Mouse (Mus musculus): Measurements from ENCODE around the gene Smyd3. TPM values are rescaled to one million over a fixed set of nuclear protein-coding genes. Genes with fewer than 3 reads are reported as not detected.
"Not testable (repeated sequence)": the region's sequence is repeated elsewhere in the genome, so short reads cannot be mapped to it uniquely, and the experiment has no call there.

The Smyd3 gene
- polyA plus RNA-seq, 1 experiment from 2014 or later: 16.7 TPM

DNA sequence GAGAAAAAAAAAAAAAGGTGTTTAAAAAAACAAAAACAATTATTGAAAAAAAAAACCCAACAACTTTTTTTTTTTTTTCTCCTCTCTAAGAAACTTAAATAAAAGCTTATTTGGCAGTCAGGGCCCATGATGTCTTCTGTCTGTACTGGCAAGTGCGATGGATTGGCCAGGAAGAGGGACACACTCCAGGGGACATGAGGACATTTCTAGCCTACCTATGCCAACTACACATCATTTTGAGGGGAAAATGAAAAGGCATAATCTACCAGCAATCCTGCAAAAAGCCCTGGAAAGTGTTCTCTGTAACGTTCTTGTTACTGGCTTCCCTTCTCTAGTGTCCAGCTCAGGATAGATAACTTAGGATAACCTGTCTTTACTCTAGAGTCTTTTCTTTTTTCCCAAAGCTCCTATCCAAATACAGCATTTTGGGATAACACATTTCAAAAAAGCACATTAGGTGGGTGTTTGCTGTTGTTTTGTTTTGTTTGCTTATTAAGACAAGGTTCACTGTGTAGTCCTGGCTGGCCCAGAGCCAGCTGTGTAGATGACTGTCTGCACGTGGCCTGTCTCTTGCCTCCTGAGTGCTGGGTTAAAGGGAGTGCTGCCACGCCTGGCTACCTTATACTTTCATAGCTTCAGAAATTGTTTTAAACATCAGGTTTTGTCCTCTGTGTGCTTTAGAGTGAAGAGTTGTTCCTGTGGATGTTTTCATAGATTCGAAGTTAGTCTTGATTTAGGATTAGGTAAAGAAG, 35.5 kb upstream of the Smyd3 start:
- H3K4me3 ChIP-seq (ENCODE audit: low read length): no peak overlapping the region
- no peaks in the 10 kb centered on the region for H3K27me3 ChIP-seq (replicated peaks; ENCODE audit: control insufficient read depth, insufficient read depth, low read length)
- peaks cover 11% of the 10 kb centered on the region; the same call in 1 of the 2 replicates for H3K4me1 ChIP-seq (ENCODE audit: control insufficient read depth, insufficient read depth, low read length)
- H3K9ac ChIP-seq (ENCODE audit: low read depth, low read length): 0 out of 2 replicates have a peak overlapping the region, but pooled peaks have one; percentile 12
- peak; percentile 61; the same call in 1 of the 2 replicates for ATAC-seq
- no peaks in the 10 kb centered on the region for H3K9me3 ChIP-seq (ENCODE audit: control insufficient read depth, low read length)
- H3K27ac ChIP-seq (ENCODE audit: low read length): no peak overlapping the region
- no peak overlapping the region for H3K4me2 ChIP-seq (ENCODE audit: low read depth, low read length)
- no peaks in the 10 kb centered on the region for H3K36me3 ChIP-seq (ENCODE audit: control insufficient read depth, insufficient read depth, low read length)
- 64% methylated on average over 5 of the region's 5 CpGs for WGBS

- H3K27ac ChIP-seq (ENCODE audit: low read length): no peak overlapping the region
- 51% methylated on average over 7 of the region's 7 CpGs for WGBS
- H3K9me3 ChIP-seq (ENCODE audit: control insufficient read depth, low read length): no peaks in the 10 kb centered on the region
- H3K36me3 ChIP-seq (ENCODE audit: control insufficient read depth, insufficient read depth, low read length): no peaks in the 10 kb centered on the region
- no peak overlapping the region for H3K9ac ChIP-seq (ENCODE audit: low read depth, low read length)
- H3K4me2 ChIP-seq (ENCODE audit: low read depth, low read length): no peak overlapping the region
- H3K4me3 ChIP-seq (ENCODE audit: low read length): no peak overlapping the region
- H3K27me3 ChIP-seq (replicated peaks; ENCODE audit: control insufficient read depth, insufficient read depth, low read length): no peaks in the 10 kb centered on the region
- H3K4me1 ChIP-seq (ENCODE audit: control insufficient read depth, insufficient read depth, low read length): peaks cover 13% of the 10 kb centered on the region; the same call in 1 of the 2 replicates
- peak; percentile 84 for ATAC-seq
These were observed 34.9 kb upstream of the Smyd3 start for GRCm38 (mm10) chr1:179552751-179553150.

- no peak for ATAC-seq
- WGBS: 79% methylated on average over 4 of the region's 4 CpGs
- Histone ChIP-seq H3K4me2 (ENCODE audit: low read depth, low read length) (no peak overlapping the region), H3K36me3 (ENCODE audit: control insufficient read depth, insufficient read depth, low read length) (no peaks in the 10 kb centered on the region), H3K27me3 (replicated peaks; ENCODE audit: control insufficient read depth, insufficient read depth, low read length) (no peaks in the 10 kb centered on the region), H3K4me3 (ENCODE audit: low read length) (no peak overlapping the region), H3K4me1 (ENCODE audit: control insufficient read depth, insufficient read depth, low read length) (peaks cover 13% of the 10 kb centered on the region; the same call in 1 of the 2 replicates), H3K9me3 (ENCODE audit: control insufficient read depth, low read length) (no peaks in the 10 kb centered on the region), H3K9ac (ENCODE audit: low read depth, low read length) (no peak overlapping the region), H3K27ac (ENCODE audit: low read length) (no peak overlapping the region)
These were observed 34.1 kb upstream of the Smyd3 start for GRCm38 (mm10) chr1:179551921-179552320.

DNA sequence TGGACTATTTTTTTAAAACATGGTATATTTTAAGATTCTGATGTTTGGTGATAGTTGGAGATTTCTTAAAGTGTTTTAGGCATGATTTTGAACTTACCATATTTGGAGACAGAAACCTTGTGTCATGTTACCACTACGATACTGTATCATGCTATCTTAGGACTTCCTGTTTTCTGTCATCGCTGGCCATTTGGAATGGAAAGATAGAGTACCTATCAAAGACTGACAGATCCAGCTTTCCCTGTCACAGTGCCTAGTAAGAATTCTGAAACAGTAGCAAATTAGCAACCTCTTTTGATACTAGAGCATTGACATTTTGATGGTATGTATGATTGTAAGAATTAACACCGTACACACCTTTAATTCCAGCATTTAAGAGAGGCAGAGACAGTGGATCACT, 33.5 kb upstream of the Smyd3 start:
- ATAC-seq: no peak
- no peaks in the 10 kb centered on the region for H3K36me3 ChIP-seq (ENCODE audit: control insufficient read depth, insufficient read depth, low read length)
- 85% methylated on average over 3 of the region's 3 CpGs for WGBS
- no peaks in the 10 kb centered on the region for H3K9me3 ChIP-seq (ENCODE audit: control insufficient read depth, low read length)
- no peak overlapping the region for H3K4me2 ChIP-seq (ENCODE audit: low read depth, low read length)
- H3K4me3 ChIP-seq (ENCODE audit: low read length): no peak overlapping the region
- no peak overlapping the region for H3K9ac ChIP-seq (ENCODE audit: low read depth, low read length)
- H3K27me3 ChIP-seq (replicated peaks; ENCODE audit: control insufficient read depth, insufficient read depth, low read length): no peaks in the 10 kb centered on the region
- H3K4me1 ChIP-seq (ENCODE audit: control insufficient read depth, insufficient read depth, low read length): peaks cover 13% of the 10 kb centered on the region; the same call in 1 of the 2 replicates
- H3K27ac ChIP-seq (ENCODE audit: low read length): no peak overlapping the region

GRCm38 (mm10) chr1:179548996-179549752, 31.3 kb upstream of the Smyd3 start:
- no peak overlapping the region for H3K4me3 ChIP-seq (ENCODE audit: low read length)
- H3K27me3 ChIP-seq (replicated peaks; ENCODE audit: control insufficient read depth, insufficient read depth, low read length): no peaks in the 10 kb centered on the region
- no peak for ATAC-seq
- WGBS: 88% methylated on average over 5 of the region's 5 CpGs
- H3K27ac ChIP-seq (ENCODE audit: low read length): no peak overlapping the region
- no peak overlapping the region for H3K4me2 ChIP-seq (ENCODE audit: low read depth, low read length)
- H3K9ac ChIP-seq (ENCODE audit: low read depth, low read length): no peak overlapping the region
- peaks cover 20% of the 10 kb centered on the region for H3K4me1 ChIP-seq (ENCODE audit: control insufficient read depth, insufficient read depth, low read length)
- H3K36me3 ChIP-seq (ENCODE audit: control insufficient read depth, insufficient read depth, low read length): no peaks in the 10 kb centered on the region
- no peaks in the 10 kb centered on the region for H3K9me3 ChIP-seq (ENCODE audit: control insufficient read depth, low read length)

DNA sequence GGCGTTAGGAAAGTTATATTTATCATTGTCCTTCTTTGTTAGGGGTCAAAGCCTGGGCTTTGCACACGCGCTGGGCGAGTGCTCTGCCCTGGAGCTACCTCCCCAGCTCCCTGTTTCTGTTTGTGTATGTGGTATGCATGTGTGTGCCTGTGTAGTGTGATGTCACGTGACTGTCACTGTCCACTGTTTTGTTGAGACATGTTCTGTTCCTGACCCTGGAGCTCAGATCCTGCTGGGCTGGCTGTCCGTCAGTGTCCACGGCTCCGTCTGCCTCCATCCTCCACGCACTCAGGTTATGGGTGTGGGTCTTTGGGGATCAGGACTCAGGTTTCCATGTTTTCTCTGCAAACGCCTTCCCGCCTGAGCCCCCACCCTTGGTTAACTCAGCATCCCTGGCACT, 30.4 kb upstream of the Smyd3 start:
- 74% methylated on average over 11 of the region's 11 CpGs for WGBS
- no peaks in the 10 kb centered on the region for H3K27me3 ChIP-seq (replicated peaks; ENCODE audit: control insufficient read depth, insufficient read depth, low read length)
- no peak overlapping the region for H3K9ac ChIP-seq (ENCODE audit: low read depth, low read length)
- H3K9me3 ChIP-seq (ENCODE audit: control insufficient read depth, low read length): no peaks in the 10 kb centered on the region
- H3K4me2 ChIP-seq (ENCODE audit: low read depth, low read length): no peak overlapping the region
- H3K36me3 ChIP-seq (ENCODE audit: control insufficient read depth, insufficient read depth, low read length): no peaks in the 10 kb centered on the region
- no peak overlapping the region for H3K4me3 ChIP-seq (ENCODE audit: low read length)
- ATAC-seq: no peak
- H3K27ac ChIP-seq (ENCODE audit: low read length): no peak overlapping the region
- H3K4me1 ChIP-seq (ENCODE audit: control insufficient read depth, insufficient read depth, low read length): peaks cover 12% of the 10 kb centered on the region

DNA sequence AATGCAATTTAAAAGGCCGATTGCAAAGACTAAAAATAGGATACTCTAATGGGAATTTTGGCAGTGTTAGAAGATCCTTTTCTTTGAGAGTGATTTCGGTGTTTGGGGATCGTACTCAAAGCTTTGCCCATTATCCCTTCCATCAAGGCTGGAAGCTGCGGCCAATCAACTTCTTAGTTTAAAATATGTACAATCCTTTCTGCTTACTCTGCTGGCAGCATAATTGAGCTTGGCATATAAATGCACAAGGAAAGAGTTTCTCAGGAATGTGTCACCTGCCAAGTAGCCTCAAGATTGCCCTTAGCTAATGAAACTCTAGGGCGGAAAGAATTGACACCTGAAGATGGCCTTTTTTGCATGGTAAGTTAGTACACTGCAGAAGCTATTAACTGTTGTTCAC, 29.3 kb upstream of the Smyd3 start:
- H3K27me3 ChIP-seq (replicated peaks; ENCODE audit: control insufficient read depth, insufficient read depth, low read length): no peaks in the 10 kb centered on the region
- no peak overlapping the region for H3K27ac ChIP-seq (ENCODE audit: low read length)
- peak overlapping the region; percentile 86 for H3K4me3 ChIP-seq (ENCODE audit: low read length)
- H3K9ac ChIP-seq (ENCODE audit: low read depth, low read length): peak overlapping the region; percentile 84; the same call in 1 of the 2 replicates
- H3K4me2 ChIP-seq (ENCODE audit: low read depth, low read length): peak overlapping the region; percentile 48
- ATAC-seq: no peak
- H3K9me3 ChIP-seq (ENCODE audit: control insufficient read depth, low read length): no peaks in the 10 kb centered on the region
- H3K4me1 ChIP-seq (ENCODE audit: control insufficient read depth, insufficient read depth, low read length): peaks cover 11% of the 10 kb centered on the region
- H3K36me3 ChIP-seq (ENCODE audit: control insufficient read depth, insufficient read depth, low read length): no peaks in the 10 kb centered on the region
- WGBS: 11% methylated on average over 5 of the region's 5 CpGs

DNA sequence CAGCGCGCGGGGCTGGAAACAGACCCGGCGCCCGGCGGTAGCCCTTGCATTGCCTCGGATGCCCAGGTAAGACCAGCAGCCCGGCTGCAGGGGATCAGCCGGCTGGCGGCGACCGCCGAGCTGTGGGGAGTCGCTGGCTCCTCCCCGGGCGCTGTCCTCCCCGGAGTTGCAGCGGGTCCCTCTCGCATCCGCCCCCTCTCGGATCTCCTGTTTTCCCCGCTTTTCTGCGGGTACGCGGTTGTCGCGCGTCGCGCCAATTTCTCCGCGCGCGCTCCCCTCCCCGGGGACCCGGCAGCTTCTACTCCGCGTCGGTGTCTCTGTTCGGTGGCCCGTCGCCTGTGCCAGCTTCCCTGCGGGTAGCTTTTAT, 28.7 kb upstream of the Smyd3 start:
- no peaks in the 10 kb centered on the region for H3K9me3 ChIP-seq (ENCODE audit: control insufficient read depth, low read length)
- peak overlapping the region; percentile 97 for H3K27ac ChIP-seq (ENCODE audit: low read length)
- peak overlapping the region; percentile 48 for H3K4me2 ChIP-seq (ENCODE audit: low read depth, low read length)
- H3K27me3 ChIP-seq (replicated peaks; ENCODE audit: control insufficient read depth, insufficient read depth, low read length): no peaks in the 10 kb centered on the region
- peaks cover 11% of the 10 kb centered on the region; the same call in 1 of the 2 replicates for H3K4me1 ChIP-seq (ENCODE audit: control insufficient read depth, insufficient read depth, low read length)
- peak overlapping the region; percentile 84 for H3K9ac ChIP-seq (ENCODE audit: low read depth, low read length)
- ATAC-seq: peak; percentile 89
- 0% methylated on average over 44 of the region's 44 CpGs for WGBS
- H3K4me3 ChIP-seq (ENCODE audit: low read length): peak overlapping the region; percentile 86
- no peaks in the 10 kb centered on the region for H3K36me3 ChIP-seq (ENCODE audit: control insufficient read depth, insufficient read depth, low read length)

- Histone ChIP-seq H3K4me3 (ENCODE audit: low read length) (peak within 1 kb of the TSS; percentile 86), H3K4me2 (ENCODE audit: low read depth, low read length) (peak within 1 kb of the TSS; percentile 71), H3K4me1 (ENCODE audit: control insufficient read depth, insufficient read depth, low read length) (peaks cover 11% of the 10 kb centered on the region; the same call in 1 of the 2 replicates), H3K9ac (ENCODE audit: low read depth, low read length) (peak within 1 kb of the TSS; percentile 84), H3K27ac (ENCODE audit: low read length) (peak within 1 kb of the TSS; percentile 97)
- H3K27me3 ChIP-seq (replicated peaks; ENCODE audit: control insufficient read depth, insufficient read depth, low read length); H3K36me3 ChIP-seq (ENCODE audit: control insufficient read depth, insufficient read depth, low read length); H3K9me3 ChIP-seq (ENCODE audit: control insufficient read depth, low read length): not testable (repeated sequence)
- WGBS: under 1% methylated on average over 69 of the region's 69 CpGs
- peak; percentile 99 for ATAC-seq
These were observed 28.1 kb upstream of the Smyd3 start, which contains the start of the genes Tfb2m and Cnst for GRCm38 (mm10) chr1:179545768-179546550. TSS of gene Tfb2m (minus strand) at chr1:179546267. TSS of gene Cnst (plus strand) at chr1:179546370.

Measured in intestine, embryonic 16.5 days (tissue).